ENCODE assay signal across 16 mouse cellular contexts in the genomic region with DNA sequence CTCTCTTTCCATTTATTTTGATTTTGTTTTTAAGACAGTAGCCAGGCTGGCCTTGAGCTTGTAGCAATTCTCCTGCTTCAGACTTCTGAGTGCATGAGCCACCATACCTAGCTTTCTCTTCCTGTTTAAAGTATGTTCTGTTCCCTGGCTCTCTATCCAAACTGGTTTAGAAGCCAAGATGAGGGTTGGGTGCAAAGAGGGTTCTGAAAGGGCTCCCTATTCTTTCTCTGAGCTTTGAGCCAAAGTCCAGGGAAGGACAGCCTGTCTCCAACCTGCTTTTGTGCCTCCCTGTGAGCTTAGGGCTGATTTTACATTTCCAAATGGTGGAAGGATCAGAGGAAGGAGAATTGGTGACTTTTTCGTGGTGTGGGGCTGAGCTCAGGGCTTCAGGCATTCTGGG. TPM values are rescaled to one million over a fixed set of nuclear protein-coding genes. Genes with fewer than 3 reads are reported as not detected.
DNase-seq lines count a peak whose midpoint lies in the region; ATAC-seq and TF ChIP-seq lines count a peak whose summit lies in the region.
"Had no signal": no experiment of that assay in that cellular context is flagged by ENCODE, and none has a peak within 500 bp of the region (broad histone marks: within the 10 kb centered on the region; RNA-seq: fewer than 3 reads in every experiment).

No protein-coding gene starts in this region.

- H3K9me3 ChIP-seq in forebrain, embryonic 14.5 days (replicated peaks; ENCODE audit: control insufficient read depth, low read length): no peaks in the 10 kb centered on the region
- no peaks in the 10 kb centered on the region for H3K9me3 ChIP-seq in forebrain, postnatal 0 days (ENCODE audit: low read length)
- H3K9me3 ChIP-seq in midbrain, embryonic 10.5 days (replicated peaks): no peaks in the 10 kb centered on the region
- H3K9me3 ChIP-seq in midbrain, embryonic 16.5 days (replicated peaks; ENCODE audit: control insufficient read depth, low read length, poor library complexity, severe bottlenecking): no peaks in the 10 kb centered on the region
- H3K9me3 ChIP-seq in hindbrain, postnatal 0 days (ENCODE audit: low read length): no peaks in the 10 kb centered on the region
- no peaks in the 10 kb centered on the region for H3K9me3 ChIP-seq in neural tube, embryonic 15.5 days (replicated peaks)
- H3K9me3 ChIP-seq: liver, embryonic 15.5 days had no signal

- no peak overlapping the region for H3K4me3 ChIP-seq in forebrain, embryonic 14.5 days (ENCODE audit: low read depth, low read length)
- no peak overlapping the region for H3K4me3 ChIP-seq in forebrain, postnatal 0 days (ENCODE audit: low read depth, low read length)
- H3K4me3 ChIP-seq in midbrain, embryonic 10.5 days: peak overlapping the region; percentile 11; the same call in 1 of the 2 replicates
- H3K4me3 ChIP-seq in midbrain, embryonic 16.5 days (ENCODE audit: low read depth, low read length): no peak overlapping the region
- no peak overlapping the region for H3K4me3 ChIP-seq in hindbrain, postnatal 0 days (ENCODE audit: low read length)
- H3K4me3 ChIP-seq in neural tube, embryonic 15.5 days (replicated peaks): no peak overlapping the region
- H3K4me3 ChIP-seq: erythroblast, embryonic 14.5 days; liver, embryonic 15.5 days had no signal

- peaks cover 12% of the 10 kb centered on the region for H3K4me1 ChIP-seq in forebrain, embryonic 14.5 days (ENCODE audit: control insufficient read depth, insufficient read depth, low read length)
- H3K4me1 ChIP-seq in forebrain, postnatal 0 days (ENCODE audit: insufficient read depth): no peaks in the 10 kb centered on the region; the same call in 1 of the 2 replicates
- peaks cover 65% of the 10 kb centered on the region for H3K4me1 ChIP-seq in midbrain, embryonic 10.5 days
- peaks cover 14% of the 10 kb centered on the region; the same call in 1 of the 2 replicates for H3K4me1 ChIP-seq in midbrain, embryonic 16.5 days (ENCODE audit: control insufficient read depth, insufficient read depth, low read length)
- H3K4me1 ChIP-seq in hindbrain, postnatal 0 days (ENCODE audit: insufficient read depth, low read length): 0 out of 2 replicates have a peak, but pooled peaks cover 7% of the 10 kb centered on the region
- peaks cover 42% of the 10 kb centered on the region for H3K4me1 ChIP-seq in neural tube, embryonic 15.5 days

- peaks cover 37% of the 10 kb centered on the region for H3K36me3 ChIP-seq in forebrain, embryonic 14.5 days (ENCODE audit: control insufficient read depth, insufficient read depth, low read length)
- H3K36me3 ChIP-seq in forebrain, postnatal 0 days (ENCODE audit: insufficient read depth): 0 out of 2 replicates have a peak, but pooled peaks cover 7% of the 10 kb centered on the region
- peaks cover 86% of the 10 kb centered on the region for H3K36me3 ChIP-seq in midbrain, embryonic 10.5 days
- no peaks in the 10 kb centered on the region for H3K36me3 ChIP-seq in midbrain, embryonic 16.5 days (ENCODE audit: control insufficient read depth, insufficient read depth, low read length)
- no peaks in the 10 kb centered on the region for H3K36me3 ChIP-seq in hindbrain, postnatal 0 days (ENCODE audit: insufficient read depth, low read length)
- no peaks in the 10 kb centered on the region for H3K36me3 ChIP-seq in neural tube, embryonic 15.5 days

- no peaks in the 10 kb centered on the region for H3K27me3 ChIP-seq in forebrain, embryonic 14.5 days (replicated peaks; ENCODE audit: control insufficient read depth, insufficient read depth, low read length)
- H3K27me3 ChIP-seq in forebrain, postnatal 0 days (ENCODE audit: insufficient read depth, low read length): no peaks in the 10 kb centered on the region
- peaks cover 100% of the 10 kb centered on the region for H3K27me3 ChIP-seq in midbrain, embryonic 10.5 days (ENCODE audit: low read depth, poor library complexity, severe bottlenecking)
- peaks cover 11% of the 10 kb centered on the region for H3K27me3 ChIP-seq in midbrain, embryonic 16.5 days (ENCODE audit: control insufficient read depth, insufficient read depth, low read depth, low read length)
- H3K27me3 ChIP-seq in hindbrain, postnatal 0 days (ENCODE audit: insufficient read depth, low read length): peaks cover 19% of the 10 kb centered on the region; the same call in 1 of the 2 replicates
- peaks cover 4% of the 10 kb centered on the region; the same call in 1 of the 2 replicates for H3K27me3 ChIP-seq in neural tube, embryonic 15.5 days (replicated peaks)

- DNase-seq in forebrain, embryonic 14.5 days (ENCODE audit: low spot score): no peak
- DNase-seq in forebrain, postnatal 0 days: no peak
- no peak for DNase-seq in midbrain, embryonic 10.5 days (ENCODE audit: low spot score)
- peak; percentile 55 for DNase-seq in hindbrain, postnatal 0 days (ENCODE audit: low spot score)
- DNase-seq in cerebellum, postnatal 4 days (ENCODE audit: low spot score in 2 of 2): no peak
- no peak for DNase-seq in right cerebral cortex, postnatal 25 days
- DNase-seq: adrenal gland, postnatal 10 days; heart, postnatal 14 days; spleen, adult 18-20 months; thymus, adult 18-20 months had no signal

- 81% methylated on average over 1 of the region's 1 CpGs for WGBS in forebrain, embryonic 14.5 days
- WGBS in forebrain, postnatal 0 days: 68% methylated on average over 1 of the region's 1 CpGs
- 80% methylated on average over 1 of the region's 1 CpGs for WGBS in midbrain, embryonic 10.5 days
- 80% methylated on average over 1 of the region's 1 CpGs for WGBS in midbrain, embryonic 16.5 days
- WGBS in hindbrain, postnatal 0 days: 69% methylated on average over 1 of the region's 1 CpGs
- 69% methylated on average over 1 of the region's 1 CpGs for WGBS in neural tube, embryonic 15.5 days

- ATAC-seq in forebrain, embryonic 14.5 days: no peak
- no peak for ATAC-seq in forebrain, postnatal 0 days
- ATAC-seq in midbrain, embryonic 16.5 days: no peak
- ATAC-seq in hindbrain, postnatal 0 days: no peak
- no peak for ATAC-seq in neural tube, embryonic 15.5 days (ENCODE audit: low FRiP score)

- peak overlapping the region; percentile 89; the same call in 1 of the 2 replicates for H3K9ac ChIP-seq in forebrain, embryonic 14.5 days (ENCODE audit: low read length)
- no peak overlapping the region for H3K9ac ChIP-seq in forebrain, postnatal 0 days
- H3K9ac ChIP-seq in midbrain, embryonic 16.5 days (ENCODE audit: low read depth, low read length): no peak overlapping the region
- H3K9ac ChIP-seq in hindbrain, postnatal 0 days (replicated peaks; ENCODE audit: low read length): no peak overlapping the region
- 0 out of 2 replicates have a peak overlapping the region, but pooled peaks have one; percentile 5 for H3K9ac ChIP-seq in neural tube, embryonic 15.5 days (replicated peaks)
- H3K9ac ChIP-seq: liver, embryonic 15.5 days had no signal

- 0 out of 2 replicates have a peak overlapping the region, but pooled peaks have one; percentile 14 for H3K27ac ChIP-seq in forebrain, embryonic 14.5 days (ENCODE audit: low read depth, low read length)
- no peak overlapping the region for H3K27ac ChIP-seq in forebrain, postnatal 0 days (ENCODE audit: low read depth, low read length)
- no peak overlapping the region for H3K27ac ChIP-seq in midbrain, embryonic 10.5 days (replicated peaks)
- no peak overlapping the region for H3K27ac ChIP-seq in midbrain, embryonic 16.5 days (ENCODE audit: low read length)
- peak overlapping the region; percentile 72; the same call in 1 of the 2 replicates for H3K27ac ChIP-seq in hindbrain, postnatal 0 days
- 0 out of 2 replicates have a peak overlapping the region, but pooled peaks have one; percentile 18 for H3K27ac ChIP-seq in neural tube, embryonic 15.5 days (replicated peaks)
- H3K27ac ChIP-seq: liver, embryonic 15.5 days had no signal

- TF ChIP-seq CTCF in forebrain, postnatal 0 days (IDR thresholded peaks at IDR 0.05; ENCODE audit: low read depth): no peak
- TF ChIP-seq CTCF in hindbrain, postnatal 0 days (IDR thresholded peaks at IDR 0.05; ENCODE audit: low read depth): no peak

- H3K4me2 ChIP-seq in forebrain, embryonic 14.5 days (ENCODE audit: low read length): peak overlapping the region; percentile 95
- H3K4me2 ChIP-seq in forebrain, postnatal 0 days (ENCODE audit: low read depth): no peak overlapping the region
- H3K4me2 ChIP-seq in midbrain, embryonic 16.5 days (ENCODE audit: low read length): no peak overlapping the region
- H3K4me2 ChIP-seq in hindbrain, postnatal 0 days (ENCODE audit: low read depth, low read length): peak overlapping the region; percentile 95; the same call in 1 of the 2 replicates
- H3K4me2 ChIP-seq in neural tube, embryonic 15.5 days: peak overlapping the region; percentile 82
- H3K4me2 ChIP-seq: heart, embryonic 11.5 days; liver, embryonic 15.5 days had no signal

RNA-seq across cellular contexts. Expression of gene Fgfr3, which starts 5.4 kb away (rescaled TPM):
- 27.5 and 30.8 TPM in 2 replicates for polyA plus RNA-seq in forebrain, embryonic 14.5 days (2014; fragmentation: Nextera tagmentation; extraction: Ambion mirVana)
- total RNA-seq in forebrain, postnatal 0 days (2014; rRNA removed): 52.2 and 56.6 TPM in 2 replicates
- 11.7 and 22.2 TPM in 2 replicates for polyA plus RNA-seq in forebrain, postnatal 0 days (2015; fragmentation: Nextera tagmentation; extraction: Ambion mirVana)
- 68.3 and 72.7 TPM in 2 replicates for polyA plus RNA-seq in midbrain, embryonic 10.5 days (2016; fragmentation: Nextera tagmentation; extraction: Ambion mirVana)
- polyA plus RNA-seq in midbrain, embryonic 16.5 days (2015; fragmentation: Nextera tagmentation; extraction: Ambion mirVana): 19.1 and 23.9 TPM in 2 replicates
- total RNA-seq in hindbrain, postnatal 0 days (2014; rRNA removed): 147 and 148 TPM in 2 replicates
- 43.5 and 52.1 TPM in 2 replicates for polyA plus RNA-seq in hindbrain, postnatal 0 days (2015; fragmentation: Nextera tagmentation; extraction: Ambion mirVana)
- polyA plus RNA-seq in neural tube, embryonic 15.5 days (2015; fragmentation: Nextera tagmentation; extraction: Ambion mirVana): 36.0 and 43.6 TPM in 2 replicates
- total RNA-seq: neutrophil, adult 5-6 weeks had no signal
- polyA plus RNA-seq: erythroblast, embryonic 14.5 days had no signal

RNA-seq across cellular contexts. Expression of gene Letm1, which starts 55.7 kb away (rescaled TPM):
- 50.4 and 56.2 TPM in 2 replicates for polyA plus RNA-seq in forebrain, embryonic 14.5 days (2014; fragmentation: Nextera tagmentation; extraction: Ambion mirVana)
- 42.7 and 48.6 TPM in 2 replicates for total RNA-seq in forebrain, postnatal 0 days (2014; rRNA removed)
- polyA plus RNA-seq in forebrain, postnatal 0 days (2015; fragmentation: Nextera tagmentation; extraction: Ambion mirVana): 79.7 and 83.6 TPM in 2 replicates
- 47.7 and 50.6 TPM in 2 replicates for polyA plus RNA-seq in midbrain, embryonic 10.5 days (2016; fragmentation: Nextera tagmentation; extraction: Ambion mirVana)
- polyA plus RNA-seq in midbrain, embryonic 16.5 days (2015; fragmentation: Nextera tagmentation; extraction: Ambion mirVana): 69.1 and 71.5 TPM in 2 replicates
- total RNA-seq in hindbrain, postnatal 0 days (2014; rRNA removed): 59.9 and 67.0 TPM in 2 replicates
- polyA plus RNA-seq in hindbrain, postnatal 0 days (2015; fragmentation: Nextera tagmentation; extraction: Ambion mirVana): 71.7 and 83.9 TPM in 2 replicates
- polyA plus RNA-seq in neural tube, embryonic 15.5 days (2015; fragmentation: Nextera tagmentation; extraction: Ambion mirVana): 68.3 and 72.4 TPM in 2 replicates

Comparison
In these comparisons a context has a peak if more than half of its experiments do, and no peak if none do; other contexts are left out.
1. H3K27ac ChIP-seq: peak in forebrain, embryonic 14.5 days (single experiment), hindbrain, postnatal 0 days (single experiment) and neural tube, embryonic 15.5 days (single experiment); none in forebrain, postnatal 0 days (single experiment), midbrain, embryonic 10.5 days (single experiment) and midbrain, embryonic 16.5 days (single experiment).
2. H3K4me2 ChIP-seq: peak in forebrain, embryonic 14.5 days (single experiment), hindbrain, postnatal 0 days (single experiment) and neural tube, embryonic 15.5 days (single experiment); none in forebrain, postnatal 0 days (single experiment) and midbrain, embryonic 16.5 days (single experiment).
3. H3K9ac ChIP-seq: peak in forebrain, embryonic 14.5 days (single experiment) and neural tube, embryonic 15.5 days (single experiment); none in forebrain, postnatal 0 days (single experiment), midbrain, embryonic 16.5 days (single experiment) and hindbrain, postnatal 0 days (single experiment).